9 mouse cellular contexts compared by ENCODE assay signal in genomic region chrX:138913366-138913765, GRCm38 (mm10). TPM values are rescaled to one million over a fixed set of nuclear protein-coding genes. Genes with fewer than 3 reads are reported as not detected.
DNase-seq lines count a peak whose midpoint lies in the region; ATAC-seq lines count a peak whose summit lies in the region.
"Had no signal": no experiment of that assay in that cellular context is flagged by ENCODE, and none has a peak within 500 bp of the region (broad histone marks: within the 10 kb centered on the region; RNA-seq: fewer than 3 reads in every experiment).

No protein-coding gene starts in this region.

- no peak overlapping the region for H3K9ac ChIP-seq in hindbrain, embryonic 12.5 days
- H3K9ac ChIP-seq in midbrain, embryonic 11.5 days (ENCODE audit: low read length): no peak overlapping the region

- DNase-seq in adrenal gland, adult 2 months: peak; percentile 1
- no peak for DNase-seq in adrenal gland, postnatal 14 days
- peak; percentile 8 for DNase-seq in embryo, embryonic 9.5 days (ENCODE audit: extremely low spot score)
- peak; percentile 87 for DNase-seq in midbrain, embryonic 11.5 days (ENCODE audit: low spot score, missing footprints)
- no peak for DNase-seq in layer of hippocampus, adult 9-11 months
- no peak for DNase-seq in kidney, adult 18-20 months
- DNase-seq in frontal cortex, postnatal 25 days (ENCODE audit: low spot score in 2 of 2): no peak

- peak overlapping the region; percentile 77 for H3K4me2 ChIP-seq in hindbrain, embryonic 12.5 days (replicated peaks)
- H3K4me2 ChIP-seq in midbrain, embryonic 11.5 days: peak overlapping the region; percentile 66

- peaks cover 42% of the 10 kb centered on the region for H3K27me3 ChIP-seq in hindbrain, embryonic 12.5 days
- peaks cover 20% of the 10 kb centered on the region for H3K27me3 ChIP-seq in midbrain, embryonic 11.5 days (ENCODE audit: control insufficient read depth, insufficient read depth, low read length)

- 24% methylated on average over 8 of the region's 8 CpGs for WGBS in hindbrain, embryonic 12.5 days
- whole genome bisulfite sequencing in midbrain, embryonic 11.5 days: 17% methylated on average over 8 of the region's 8 CpGs

- no peak overlapping the region for H3K27ac ChIP-seq in hindbrain, embryonic 12.5 days
- no peak overlapping the region for H3K27ac ChIP-seq in midbrain, embryonic 11.5 days (ENCODE audit: low read depth, low read length)
- H3K27ac ChIP-seq: macrophage had no signal

- H3K4me3 ChIP-seq in hindbrain, embryonic 12.5 days: peak overlapping the region; percentile 41
- peak overlapping the region; percentile 40 for H3K4me3 ChIP-seq in midbrain, embryonic 11.5 days (ENCODE audit: low read depth, low read length)

- no peaks in the 10 kb centered on the region for H3K4me1 ChIP-seq in hindbrain, embryonic 12.5 days
- H3K4me1 ChIP-seq in midbrain, embryonic 11.5 days (ENCODE audit: control insufficient read depth, insufficient read depth, low read length): no peaks in the 10 kb centered on the region

- no peaks in the 10 kb centered on the region for H3K9me3 ChIP-seq in hindbrain, embryonic 12.5 days (replicated peaks)
- no peaks in the 10 kb centered on the region for H3K9me3 ChIP-seq in midbrain, embryonic 11.5 days (ENCODE audit: control insufficient read depth, low read length)

- no peaks in the 10 kb centered on the region for H3K36me3 ChIP-seq in hindbrain, embryonic 12.5 days
- no peaks in the 10 kb centered on the region for H3K36me3 ChIP-seq in midbrain, embryonic 11.5 days (ENCODE audit: control insufficient read depth, insufficient read depth, low read length)

- no peak for ATAC-seq in hindbrain, embryonic 12.5 days (ENCODE audit: low FRiP score)
- ATAC-seq in midbrain, embryonic 11.5 days (ENCODE audit: low FRiP score): no peak

RNA-seq across cellular contexts. Expression of gene Nrk, which starts 0.9 kb away (rescaled TPM):
- total RNA-seq in adrenal gland, adult 2 months (2021): under 1 TPM; 0.35 to 0.46 TPM
- polyA plus RNA-seq in adrenal gland, adult 2 months (2012; rRNA removed): 0.04 and 0.10 TPM in 2 replicates
- total RNA-seq in adrenal gland, postnatal 14 days (2021): 2.4 and 3.0 TPM in 2 replicates
- polyA plus RNA-seq in hindbrain, embryonic 12.5 days (2016; fragmentation: Nextera tagmentation; extraction: Ambion mirVana): 6.3 and 13.1 TPM in 2 replicates
- 1.3 and 1.6 TPM in 2 replicates for polyA plus RNA-seq in midbrain, embryonic 11.5 days (2014; fragmentation: Nextera tagmentation; extraction: Ambion mirVana)
- polyA plus RNA-seq: macrophage had no signal

Comparison
In these comparisons a context has a peak if more than half of its experiments do, and no peak if none do; other contexts are left out.
1. DNase-seq: peak in adrenal gland, adult 2 months (single experiment), embryo, embryonic 9.5 days (single experiment) and midbrain, embryonic 11.5 days (single experiment); none in adrenal gland, postnatal 14 days (single experiment), layer of hippocampus, adult 9-11 months (single experiment), kidney, adult 18-20 months (single experiment) and frontal cortex, postnatal 25 days (0 of 2).